Mouse (Mus musculus): ENCODE measurements around the gene Sirt4. TPM values are rescaled to one million over a fixed set of nuclear protein-coding genes. Genes with fewer than 3 reads are reported as not detected.
"Not testable (repeated sequence)": the region's sequence is repeated elsewhere in the genome, so short reads cannot be mapped to it uniquely, and the experiment has no call there.

The Sirt4 gene
- total RNA-seq, 2 experiments from 2014 or later: 26.8 to 31.2 TPM

GRCm38 (mm10) chr5:115516908-115517307, 32.4 kb upstream of the Sirt4 start:
- intact Hi-C loops (cut with DNase I): no loop called here
- no peak for DNase-seq (ENCODE audit: extremely low spot score in 1 of 2, low spot score in 2 of 2)

- peak in 1 of 2 experiments; percentile 63 for DNase-seq (ENCODE audit: extremely low spot score in 1 of 2, low spot score in 2 of 2)
- intact Hi-C loops (cut with DNase I): no loop called here
Measured at GRCm38 (mm10) chr5:115516081-115516907, 31.8 kb upstream of the Sirt4 start.

- DNase-seq (ENCODE audit: extremely low spot score in 1 of 2, low spot score in 2 of 2): peak in 1 of 2 experiments; percentile 82
- intact Hi-C loops (cut with DNase I): no loop called here
Measured at GRCm38 (mm10) chr5:115514896-115515587, 30.5 kb upstream of the Sirt4 start.

GRCm38 (mm10) chr5:115514346-115514745, 29.8 kb upstream of the Sirt4 start:
- intact Hi-C loops (cut with DNase I): no loop called here
- no peak for DNase-seq (ENCODE audit: extremely low spot score in 1 of 2, low spot score in 2 of 2)

GRCm38 (mm10) chr5:115513721-115514120, 29.2 kb upstream of the Sirt4 start:
- no peak for DNase-seq (ENCODE audit: extremely low spot score in 1 of 2, low spot score in 2 of 2)
- intact Hi-C loops (cut with DNase I): no loop called here

GRCm38 (mm10) chr5:115513246-115513645, 28.7 kb upstream of the Sirt4 start:
- intact Hi-C loops (cut with DNase I): no loop called here
- no peak for DNase-seq (ENCODE audit: extremely low spot score in 1 of 2, low spot score in 2 of 2)

GRCm38 (mm10) chr5:115512375-115512774, 27.9 kb upstream of the Sirt4 start:
- intact Hi-C loops (cut with DNase I): no loop called here
- no peak for DNase-seq (ENCODE audit: extremely low spot score in 1 of 2, low spot score in 2 of 2)

GRCm38 (mm10) chr5:115509790-115510689, 25.5 kb upstream of the Sirt4 start:
- DNase-seq (ENCODE audit: extremely low spot score in 1 of 2, low spot score in 2 of 2): no peak
- intact Hi-C loops (cut with DNase I): loop anchor here (5.0 kb wide), 1 partner anchor 47 kb away; the partner anchor contains the start of gene Rplp0

GRCm38 (mm10) chr5:115509321-115509761, 24.8 kb upstream of the Sirt4 start:
- intact Hi-C loops (cut with DNase I): loop anchor here (5.0 kb wide), 1 partner anchor 48 kb away; the partner anchor contains the start of gene Rplp0
- DNase-seq (ENCODE audit: extremely low spot score in 1 of 2, low spot score in 2 of 2): no peak

- DNase-seq (ENCODE audit: extremely low spot score in 1 of 2, low spot score in 2 of 2): peak in 1 of 2 experiments; percentile 54
- intact Hi-C loops (cut with DNase I): loop anchor here (5.0 kb wide), 1 partner anchor 48 kb away; the partner anchor contains the start of gene Rplp0
Measured at GRCm38 (mm10) chr5:115508859-115509147, 24.3 kb upstream of the Sirt4 start.

- DNase-seq (ENCODE audit: extremely low spot score in 1 of 2, low spot score in 2 of 2): no peak
- intact Hi-C loops (cut with DNase I): loop anchor here (5.0 kb wide), 1 partner anchor 49 kb away; the partner anchor contains the start of gene Rplp0
Measured at GRCm38 (mm10) chr5:115507981-115508858, 23.7 kb upstream of the Sirt4 start.

GRCm38 (mm10) chr5:115507267-115507980, 22.9 kb upstream of the Sirt4 start:
- intact Hi-C loops (cut with DNase I): loop anchor here (5.0 kb wide), 1 partner anchor 50 kb away; the partner anchor contains the start of gene Rplp0
- no peak for DNase-seq (ENCODE audit: extremely low spot score in 1 of 2, low spot score in 2 of 2)

- intact Hi-C loops (cut with DNase I): loop anchor here (1.0 to 5.0 kb wide), 2 partner anchors 32 to 51 kb away; partner anchors contain the start of gene Rplp0
- DNase-seq (ENCODE audit: extremely low spot score in 1 of 2, low spot score in 2 of 2): peak; percentile 71 to 91
Measured at GRCm38 (mm10) chr5:115506454-115507201, 22.1 kb upstream of the Sirt4 start, which contains the start of gene Pxn. Pxn (plus strand) TSS chr5:115506676.

GRCm38 (mm10) chr5:115505617-115506016, 21.1 kb upstream of the Sirt4 start:
- intact Hi-C loops (cut with DNase I): loop anchor here (1.0 to 5.0 kb wide), 2 partner anchors 33 to 52 kb away; partner anchors contain the start of gene Rplp0
- DNase-seq (ENCODE audit: extremely low spot score in 1 of 2, low spot score in 2 of 2): not testable (repeated sequence)

GRCm38 (mm10) chr5:115503035-115503434, 18.5 kb upstream of the Sirt4 start:
- intact Hi-C loops (cut with DNase I): no loop called here
- no peak for DNase-seq (ENCODE audit: extremely low spot score in 1 of 2, low spot score in 2 of 2)

GRCm38 (mm10) chr5:115500383-115500935, 15.9 kb upstream of the Sirt4 start:
- intact Hi-C loops (cut with DNase I): no loop called here
- no peak for DNase-seq (ENCODE audit: extremely low spot score in 1 of 2, low spot score in 2 of 2)
